Mouse (Mus musculus) brain, embryonic 14.5 days (tissue): Measurements from ENCODE around the gene Arfip1.

Experiments
- CTCF ChIP-seq: fragments of 200-500 bp; IDR thresholded peaks from 2 replicates; pipeline ENCODE4 v1.5.1; 2012; ENCODE audit warnings: inconsistent platforms, mild to moderate bottlenecking, moderate library complexity, borderline replicate concordance; ENCODE audit not compliant: insufficient read depth, insufficient read length; ENCODE audit errors: extremely low read depth
- POLR2A ChIP-seq: fragments of 200-500 bp; IDR thresholded peaks from 2 replicates; pipeline ENCODE4 v1.6.1; 2012; ENCODE audit warnings: mild to moderate bottlenecking, inconsistent platforms, borderline replicate concordance; ENCODE audit not compliant: poor library complexity, insufficient read depth, insufficient read length, severe bottlenecking; ENCODE audit errors: extremely low read depth

GRCm38 (mm10) chr3:84479293-84480005, 103.0 kb downstream of the Arfip1 start:
- TF ChIP-seq CTCF (no peak), POLR2A (no peak)
